Mouse (Mus musculus) MEL (cell line): ENCODE data around the gene Sult2b1. TPM values are rescaled to one million over a fixed set of nuclear protein-coding genes. Genes with fewer than 3 reads are reported as not detected.
A peak's percentile ranks its signal among the peaks of the same experiment; 100 is the strongest.

Experiments
- DNase-seq: peaks from one replicate; pipeline ENCODE4 v3.0.0; 2011; ENCODE audit warnings: low read depth, low spot score
- H3K27ac ChIP-seq: 2 replicates; pipeline ENCODE4 v1.5.1; 2012; ENCODE audit warnings: low read depth, mild to moderate bottlenecking, control low read depth, low read length, moderate library complexity; ENCODE audit not compliant: control insufficient read depth
- H3K27me3 ChIP-seq, 2 experiments: fragments of 150-350 bp in 1 of 2; sonication (generic) in 1 of 2; 2 replicates each; pipeline ENCODE4 v1.6.1; 2012; ENCODE audit warnings: low read length in 2 of 2, mild to moderate bottlenecking in 2 of 2, improper control_type of control experiment in 1 of 2, moderate library complexity in 1 of 2; ENCODE audit not compliant: insufficient read depth in 2 of 2, control insufficient read depth in 1 of 2
- H3K36me3 ChIP-seq, 2 experiments: 2 replicates each; pipeline ENCODE4 v1.6.1; 2012 to 2014; ENCODE audit warnings: low read length in 2 of 2, improper control_type of control experiment in 1 of 2, inconsistent platforms in 1 of 2, mild to moderate bottlenecking in 1 of 2; ENCODE audit not compliant: insufficient read depth in 2 of 2, control insufficient read depth in 1 of 2
- H3K4me1 ChIP-seq, 2 experiments: fragments of 150-350 bp in 1 of 2; sonication (generic) in 1 of 2; 2 replicates each; pipeline ENCODE4 v1.6.1; 2012; ENCODE audit warnings: low read length in 2 of 2, improper control_type of control experiment in 1 of 2, mild to moderate bottlenecking in 1 of 2; ENCODE audit not compliant: insufficient read depth in 2 of 2, control insufficient read depth in 1 of 2
- H3K4me3 ChIP-seq, 2 experiments: fragments of 150-350 bp in 1 of 2; sonication (generic) in 1 of 2; 2 replicates each; pipeline ENCODE4 v1.5.1; 2012; ENCODE audit warnings: low read depth in 2 of 2, low read length in 2 of 2, mild to moderate bottlenecking in 2 of 2, moderate library complexity in 2 of 2, control low read depth in 1 of 2, improper control_type of control experiment in 1 of 2; ENCODE audit not compliant: control insufficient read depth in 1 of 2, insufficient read depth in 1 of 2
- H3K79me2 ChIP-seq: 2 replicates; pipeline ENCODE4 v1.6.1; 2012; ENCODE audit warnings: mild to moderate bottlenecking, low read length, moderate library complexity; ENCODE audit not compliant: control insufficient read depth, poor library complexity, insufficient read depth
- H3K9ac ChIP-seq: 2 replicates; pipeline ENCODE4 v1.6.1; 2012; ENCODE audit warnings: low read depth, mild to moderate bottlenecking, control low read depth, low read length, moderate library complexity; ENCODE audit not compliant: control insufficient read depth, poor library complexity, severe bottlenecking
- H3K9me3 ChIP-seq: fragments of 150-350 bp; sonication (generic); replicated peaks from 2 replicates; pipeline ENCODE4 v1.6.1; 2012; ENCODE audit warnings: mild to moderate bottlenecking, low read length, improper control_type of control experiment, moderate library complexity; ENCODE audit not compliant: insufficient read depth
- BHLHE40 ChIP-seq: IDR thresholded peaks from 2 replicates; pipeline ENCODE4 v1.6.1; 2012; ENCODE audit warnings: low read depth, mild to moderate bottlenecking, inconsistent platforms, low read length, improper control_type of control experiment, borderline replicate concordance
- CTCF ChIP-seq, 3 experiments: IDR thresholded peaks in 2 of 3; conservative IDR thresholded peaks in 1 of 3; 2 replicates each; pipeline ENCODE4 v1.5.1; 2011 to 2012; ENCODE audit warnings: low read length in 3 of 3, low read depth in 2 of 3, mild to moderate bottlenecking in 2 of 3, improper control_type of control experiment in 1 of 3, inconsistent platforms in 1 of 3, mixed read lengths in 1 of 3, moderate library complexity in 1 of 3; ENCODE audit not compliant: control insufficient read depth in 1 of 3, insufficient read depth in 1 of 3, poor library complexity in 1 of 3, severe bottlenecking in 1 of 3
- EP300 ChIP-seq, 2 experiments: IDR thresholded peaks; 2 replicates each; pipeline ENCODE4 v1.6.1; 2011; ENCODE audit warnings: improper control_type of control experiment in 2 of 2, low read length in 2 of 2, low read depth in 1 of 2, mild to moderate bottlenecking in 1 of 2
- GATA1 ChIP-seq: IDR thresholded peaks from 2 replicates; pipeline ENCODE4 v1.6.1; 2011; ENCODE audit warnings: low read depth, low read length, improper control_type of control experiment
- HCFC1 ChIP-seq: IDR thresholded peaks from 2 replicates; pipeline ENCODE4 v1.6.1; 2012; ENCODE audit warnings: low read depth, mild to moderate bottlenecking, inconsistent platforms, low read length, improper control_type of control experiment, moderate library complexity
- MEF2A ChIP-seq: IDR thresholded peaks from 2 replicates; pipeline ENCODE4 v1.6.1; 2014; ENCODE audit warnings: low read depth, mild to moderate bottlenecking, inconsistent platforms, low read length, improper control_type of control experiment; ENCODE audit not compliant: poor library complexity, insufficient replicate concordance, severe bottlenecking; ENCODE audit errors: extremely low read depth
- MXI1 ChIP-seq: IDR thresholded peaks from 2 replicates; pipeline ENCODE4 v1.6.1; 2011; ENCODE audit warnings: mild to moderate bottlenecking, low read depth, low read length, improper control_type of control experiment
- MYB ChIP-seq: IDR thresholded peaks from 2 replicates; pipeline ENCODE4 v1.6.1; 2011; ENCODE audit warnings: mild to moderate bottlenecking, low read depth, low read length, improper control_type of control experiment
- NELFE ChIP-seq: IDR thresholded peaks from 2 replicates; pipeline ENCODE4 v1.6.1; 2011; ENCODE audit warnings: low read depth, low read length, improper control_type of control experiment
- POLR2A ChIP-seq, 2 experiments: IDR thresholded peaks; 2 replicates each; pipeline ENCODE4 v1.6.1; 2011 to 2012; ENCODE audit warnings: low read length in 2 of 2, mild to moderate bottlenecking in 2 of 2, control low read depth in 1 of 2, improper control_type of control experiment in 1 of 2, low read depth in 1 of 2, moderate library complexity in 1 of 2; ENCODE audit not compliant: control insufficient read depth in 1 of 2, insufficient read depth in 1 of 2, poor library complexity in 1 of 2
- POLR2AphosphoS2 ChIP-seq: IDR thresholded peaks from 2 replicates; pipeline ENCODE4 v1.6.1; 2011; ENCODE audit warnings: low read length, improper control_type of control experiment
- POLR2AphosphoS5 ChIP-seq: IDR thresholded peaks from 2 replicates; pipeline ENCODE4 v1.6.1; 2012; ENCODE audit warnings: low read depth, borderline replicate concordance, mild to moderate bottlenecking, inconsistent platforms, low read length, moderate library complexity, mixed read lengths
- SIN3A ChIP-seq: IDR thresholded peaks from 2 replicates; pipeline ENCODE4 v1.6.1; 2012; ENCODE audit warnings: low read length, improper control_type of control experiment, inconsistent platforms
- SMC3 ChIP-seq: IDR thresholded peaks from 2 replicates; pipeline ENCODE4 v1.6.1; 2011; ENCODE audit warnings: low read depth, low read length, improper control_type of control experiment
- TAL1 ChIP-seq: IDR thresholded peaks from 2 replicates; pipeline ENCODE4 v1.6.1; 2012; ENCODE audit warnings: mild to moderate bottlenecking, inconsistent platforms, low read length, moderate library complexity, mixed read lengths
- TBP ChIP-seq: IDR thresholded peaks from 2 replicates; pipeline ENCODE4 v1.8.0; 2011; ENCODE audit warnings: low read depth, low read length, improper control_type of control experiment
- TCF12 ChIP-seq: IDR thresholded peaks from 2 replicates; pipeline ENCODE4 v1.6.1; 2014; ENCODE audit warnings: low read depth, mild to moderate bottlenecking, inconsistent platforms, low read length, improper control_type of control experiment, moderate library complexity
- USF1 ChIP-seq: IDR thresholded peaks from 2 replicates; pipeline ENCODE4 v1.6.1; 2014; ENCODE audit warnings: low read depth, mild to moderate bottlenecking, inconsistent platforms, low read length, improper control_type of control experiment, moderate library complexity
- USF2 ChIP-seq, 2 experiments: IDR thresholded peaks; 2 replicates each; pipeline ENCODE4 v1.6.1; 2011 to 2012; ENCODE audit warnings: improper control_type of control experiment in 2 of 2, low read length in 2 of 2, borderline replicate concordance in 1 of 2, inconsistent platforms in 1 of 2, low read depth in 1 of 2, mild to moderate bottlenecking in 1 of 2; ENCODE audit not compliant: insufficient read depth in 1 of 2
- ZC3H11A ChIP-seq: IDR thresholded peaks from 2 replicates; pipeline ENCODE4 v1.6.1; 2012; ENCODE audit warnings: low read depth, mild to moderate bottlenecking, inconsistent platforms, low read length, improper control_type of control experiment
- ZMIZ1 ChIP-seq: IDR thresholded peaks from 2 replicates; pipeline ENCODE4 v1.6.1; 2012; ENCODE audit warnings: low read depth, mild to moderate bottlenecking, inconsistent platforms, low read length, improper control_type of control experiment, moderate library complexity
- polyA plus RNA-seq, 2 experiments: library from polyadenylated mRNA; stranded (reverse) in 1 of 2; unstranded in 1 of 2; fragments of >175 nt in 1 of 2; fragments of >200 nt in 1 of 2; gene quantifications; 2 replicates each; pipeline versions ENCODE4 v1.2.1 to v1.2.4; 2012; ENCODE audit warnings: low replicate concordance in 2 of 2, low read depth in 1 of 2; ENCODE audit not compliant: insufficient read length in 2 of 2, insufficient read depth in 1 of 2, missing spikeins in 1 of 2
- total RNA-seq: library from RNA; depleted of rRNA; stranded (reverse); fragments of 300-350 nt; gene quantifications from 2 replicates; pipeline ENCODE4 v1.2.3, GENCODE M21; 2012

Gene Sult2b1
- total and polyA plus RNA-seq, 3 experiments: 0.08 to 0.47 TPM; not detected in 1

GRCm38 (mm10) chr7:45710477-45711191, 73.8 kb downstream of the Sult2b1 start:
- Histone ChIP-seq H3K9ac (no peak overlapping the region), H3K4me3 (no peak overlapping the region), H3K9me3 (no peaks in the 10 kb centered on the region), H3K4me1 (peaks cover 0 to 15% of the 10 kb centered on the region in 2 experiments; a peak in 2 of 4 replicates), H3K36me3 (peaks cover 0 to 5% of the 10 kb centered on the region in 2 experiments; a peak in 2 of 4 replicates), H3K27ac (no peak overlapping the region), H3K27me3 (no peaks in the 10 kb centered on the region), H3K79me2 (peaks cover 15% of the 10 kb centered on the region)
- TF ChIP-seq SIN3A: no peak
- 0 out of 4 replicates have a peak, but pooled peaks of 1 of the 2 experiments have one; percentile 9 for TF ChIP-seq POLR2A (IDR thresholded peaks at IDR 0.05; ENCODE audit: control insufficient read depth in 1 of 2, insufficient read depth in 1 of 2, low read depth in 1 of 2, low read length in 2 of 2, poor library complexity in 1 of 2)
- 0 out of 2 replicates have a peak, but pooled peaks have one; percentile 68 for TF ChIP-seq ZMIZ1
- no peak for TF ChIP-seq EP300 (IDR thresholded peaks at IDR 0.05; ENCODE audit: low read depth in 1 of 2, low read length in 2 of 2)
- TF ChIP-seq USF1: no peak
- no peak for TF ChIP-seq TBP
- no peak for TF ChIP-seq BHLHE40
- no peak for TF ChIP-seq TCF12
- TF ChIP-seq NELFE: no peak
- no peak for TF ChIP-seq MYB
- TF ChIP-seq MEF2A: no peak
- TF ChIP-seq POLR2AphosphoS2: 0 out of 2 replicates have a peak, but pooled peaks have one; percentile 15
- TF ChIP-seq HCFC1: no peak
- TF ChIP-seq GATA1: no peak
- no peak for TF ChIP-seq TAL1
- no peak for TF ChIP-seq SMC3
- no peak for TF ChIP-seq USF2 (IDR thresholded peaks at IDR 0.05; ENCODE audit: borderline replicate concordance in 1 of 2, insufficient read depth in 1 of 2, low read depth in 1 of 2, low read length in 2 of 2)
- no peak for TF ChIP-seq MXI1
- TF ChIP-seq ZC3H11A: no peak
- TF ChIP-seq CTCF (IDR thresholded peaks at IDR 0.05 in 2 of 3, conservative IDR thresholded peaks at IDR 0.05 in 1 of 3; ENCODE audit: control insufficient read depth in 1 of 3, insufficient read depth in 1 of 3, low read depth in 2 of 3, low read length in 3 of 3, poor library complexity in 1 of 3, severe bottlenecking in 1 of 3): no peak
- TF ChIP-seq POLR2AphosphoS5: peak; percentile 42; the same call in 1 of the 2 replicates
- DNase-seq: no peak
